Mouse (Mus musculus) neural tube, embryonic 11.5 days (tissue): ENCODE measurements around the gene Rap1gap2. TPM values are rescaled to one million over a fixed set of nuclear protein-coding genes. Genes with fewer than 3 reads are reported as not detected.

Source experiments
- ATAC-seq: fragments of 200-750 bp; cut with Nextera tagmentation; 2 replicates; pipeline ENCODE4 v1.8.0; 2017; ENCODE audit warnings: moderate number of reproducible peaks, mild to moderate bottlenecking, moderate TSS enrichment, moderate library complexity; ENCODE audit not compliant: insufficient read depth, low FRiP score, low TSS enrichment
- DNase-seq: peaks from one replicate; pipeline ENCODE4 v3.0.0-alpha.2; 2015; ENCODE audit warnings: low spot score
- H3K27ac ChIP-seq: fragments of 300-500 bp; sonication (generic); 2 replicates; pipeline ENCODE4 v1.5.1; 2014; ENCODE audit warnings: low read depth, mild to moderate bottlenecking, low read length
- H3K27me3 ChIP-seq: fragments of 300-500 bp; sonication (generic); 2 replicates; pipeline ENCODE4 v1.6.1; 2014; ENCODE audit warnings: mild to moderate bottlenecking, low read length, mixed read lengths; ENCODE audit not compliant: control insufficient read depth, insufficient read depth
- H3K36me3 ChIP-seq: fragments of 300-500 bp; sonication (generic); 2 replicates; pipeline ENCODE4 v1.6.1; 2014; ENCODE audit warnings: mild to moderate bottlenecking, low read length, moderate library complexity, mixed read lengths; ENCODE audit not compliant: control insufficient read depth, insufficient read depth
- H3K4me1 ChIP-seq: fragments of 300-500 bp; sonication (generic); 2 replicates; pipeline ENCODE4 v1.6.1; 2014; ENCODE audit warnings: low read length, mixed read lengths; ENCODE audit not compliant: control insufficient read depth, insufficient read depth
- H3K4me2 ChIP-seq: fragments of 300-500 bp; sonication (generic); 2 replicates; pipeline ENCODE4 v1.6.1; 2014; ENCODE audit warnings: low read depth, mild to moderate bottlenecking, moderate library complexity
- H3K4me3 ChIP-seq: fragments of 300-500 bp; sonication (generic); 2 replicates; pipeline ENCODE4 v1.5.1; 2014; ENCODE audit warnings: low read depth, low read length
- H3K9ac ChIP-seq: fragments of 300-500 bp; sonication (generic); 2 replicates; pipeline ENCODE4 v1.6.1; 2014; ENCODE audit warnings: mild to moderate bottlenecking, low read length
- H3K9me3 ChIP-seq: fragments of 300-500 bp; sonication (generic); 2 replicates; pipeline ENCODE4 v1.6.1; 2016; ENCODE audit warnings: low read length; ENCODE audit not compliant: control insufficient read depth
- WGBS: fragments of 180-500 bp; shearing (Covaris S2); extraction: QIAGEN DNeasy Blood & Tissue Kit; methylation state at CpG from one replicate; pipeline ENCODE4 v1.1.7; 2014; 5-methylcytosine and 5-hydroxymethylcytosine counted together
- polyA plus RNA-seq: library from polyadenylated mRNA; unstranded; fragments of >200 nt; fragmentation: Nextera tagmentation; extraction: Ambion mirVana; gene quantifications from 2 replicates; pipeline ENCODE4 v1.2.1, GENCODE M21; 2014

Gene Rap1gap2
- polyA plus RNA-seq, 1 experiment from 2014 or later, result 3.3 TPM

GRCm38 (mm10) chr11:74443924-74444256, 166.8 kb downstream of the Rap1gap2 start:
- no peak overlapping the region for H3K4me3 ChIP-seq

GRCm38 (mm10) chr11:74443147-74443923, 167.4 kb downstream of the Rap1gap2 start:
- DNase-seq (no peak), ATAC-seq (no peak)
- H3K27ac ChIP-seq, result no peak overlapping the region
- no peaks in the 10 kb centered on the region for H3K27me3 ChIP-seq
- no peak overlapping the region for H3K9ac ChIP-seq
- no peaks in the 10 kb centered on the region for H3K36me3 ChIP-seq
- no peaks in the 10 kb centered on the region for H3K4me1 ChIP-seq
- 0 out of 2 replicates have a peak, but pooled peaks cover 3% of the 10 kb centered on the region for H3K9me3 ChIP-seq
- H3K4me2 ChIP-seq, result no peak overlapping the region
- 92% methylated on average over 6 of the region's 6 CpGs for WGBS
- H3K4me3 ChIP-seq, result no peak overlapping the region

More at GRCm38 (mm10) chr11:74443924-74444256, 166.8 kb downstream of the Rap1gap2 start:
- no peak for ATAC-seq
- Histone ChIP-seq H3K36me3 (no peaks in the 10 kb centered on the region), H3K27me3 (no peaks in the 10 kb centered on the region), H3K4me2 (no peak overlapping the region), H3K4me1 (no peaks in the 10 kb centered on the region), H3K9ac (no peak overlapping the region), H3K27ac (no peak overlapping the region), H3K9me3 (0 out of 2 replicates have a peak, but pooled peaks cover 3% of the 10 kb centered on the region)
- no peak for DNase-seq
- 85% methylated on average over 5 of the region's 5 CpGs for WGBS

DNA sequence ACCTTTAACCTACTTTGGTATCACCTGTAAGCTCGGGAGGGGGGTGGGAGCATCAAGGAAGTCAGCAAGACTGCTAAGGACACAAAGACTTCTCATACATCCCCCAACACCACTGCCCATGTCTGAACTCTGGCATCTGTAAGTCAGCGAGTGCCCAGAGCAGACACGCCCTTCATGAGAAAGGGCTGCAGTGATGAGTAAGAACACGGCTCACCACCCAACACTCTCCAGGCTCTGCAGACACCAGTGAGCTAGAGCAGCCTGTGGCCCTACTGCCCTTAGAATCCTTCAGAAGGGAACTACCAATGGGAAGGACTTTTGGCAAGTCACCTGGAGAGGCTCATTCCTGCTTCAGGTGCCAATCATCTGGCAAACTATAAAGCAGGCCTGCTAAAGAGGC, 168.3 kb downstream of the Rap1gap2 start:
- Histone ChIP-seq H3K27ac (no peak overlapping the region), H3K27me3 (no peaks in the 10 kb centered on the region), H3K4me2 (no peak overlapping the region), H3K9ac (no peak overlapping the region), H3K4me3 (no peak overlapping the region), H3K9me3 (0 out of 2 replicates have a peak, but pooled peaks cover 3% of the 10 kb centered on the region), H3K36me3 (no peaks in the 10 kb centered on the region), H3K4me1 (no peaks in the 10 kb centered on the region)
- ATAC-seq, result no peak
- WGBS, result 89% methylated on average over 4 of the region's 4 CpGs
- DNase-seq, result no peak

- WGBS, result 77% methylated on average over 8 of the region's 8 CpGs
Measured at GRCm38 (mm10) chr11:74440112-74440511, 170.6 kb downstream of the Rap1gap2 start.

GRCm38 (mm10) chr11:74439202-74439601, 171.5 kb downstream of the Rap1gap2 start:
- Histone ChIP-seq H3K9me3 (no peaks in the 10 kb centered on the region), H3K9ac (no peak overlapping the region), H3K4me3 (no peak overlapping the region), H3K36me3 (no peaks in the 10 kb centered on the region), H3K4me2 (no peak overlapping the region), H3K27ac (no peak overlapping the region), H3K4me1 (no peaks in the 10 kb centered on the region), H3K27me3 (no peaks in the 10 kb centered on the region)
- ATAC-seq, result no peak
- 75% methylated on average over 6 of the region's 6 CpGs for WGBS
- DNase-seq, result no peak

More at GRCm38 (mm10) chr11:74440112-74440511, 170.6 kb downstream of the Rap1gap2 start:
- no peak overlapping the region for H3K9ac ChIP-seq
- H3K4me3 ChIP-seq, result no peak overlapping the region
- H3K27ac ChIP-seq, result no peak overlapping the region
- DNase-seq, result no peak
- no peaks in the 10 kb centered on the region for H3K36me3 ChIP-seq
- H3K4me1 ChIP-seq, result no peaks in the 10 kb centered on the region
- no peak for ATAC-seq
- H3K9me3 ChIP-seq, result 0 out of 2 replicates have a peak, but pooled peaks cover 3% of the 10 kb centered on the region
- H3K27me3 ChIP-seq, result no peaks in the 10 kb centered on the region
- no peak overlapping the region for H3K4me2 ChIP-seq

DNA sequence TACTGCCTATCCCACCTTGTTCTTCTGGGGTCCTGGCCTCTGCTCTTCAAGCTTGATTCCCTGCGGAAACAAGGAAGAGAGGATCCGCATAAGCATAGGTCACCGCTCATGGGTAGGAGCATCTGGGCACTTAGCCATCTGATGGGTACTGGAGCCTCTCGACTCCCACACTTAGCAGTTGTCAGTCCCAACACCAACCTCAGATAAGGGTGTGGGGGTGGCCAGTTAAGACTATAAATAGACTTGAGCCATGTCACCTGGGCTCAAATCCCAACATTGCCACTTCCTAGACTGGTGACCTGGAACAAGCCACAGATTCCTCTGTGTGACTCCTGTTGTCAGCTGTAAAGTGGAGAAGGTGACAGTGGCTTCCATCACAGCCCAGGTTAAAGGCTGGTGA, 172.5 kb downstream of the Rap1gap2 start:
- 93% methylated on average over 4 of the region's 4 CpGs for WGBS
- Histone ChIP-seq H3K9ac (no peak overlapping the region), H3K27ac (no peak overlapping the region), H3K27me3 (no peaks in the 10 kb centered on the region), H3K9me3 (no peaks in the 10 kb centered on the region), H3K4me2 (no peak overlapping the region), H3K4me1 (no peaks in the 10 kb centered on the region), H3K36me3 (no peaks in the 10 kb centered on the region), H3K4me3 (no peak overlapping the region)
- DNase-seq (no peak), ATAC-seq (no peak)

- Histone ChIP-seq H3K27me3 (no peaks in the 10 kb centered on the region), H3K9me3 (no peaks in the 10 kb centered on the region), H3K4me1 (no peaks in the 10 kb centered on the region), H3K27ac (no peak overlapping the region), H3K36me3 (no peaks in the 10 kb centered on the region), H3K4me3 (no peak overlapping the region), H3K9ac (no peak overlapping the region), H3K4me2 (no peak overlapping the region)
- WGBS, result 90% methylated on average over 2 of the region's 2 CpGs
- DNase-seq (no peak), ATAC-seq (no peak)
Measured at GRCm38 (mm10) chr11:74435366-74435765, 175.3 kb downstream of the Rap1gap2 start.

DNA sequence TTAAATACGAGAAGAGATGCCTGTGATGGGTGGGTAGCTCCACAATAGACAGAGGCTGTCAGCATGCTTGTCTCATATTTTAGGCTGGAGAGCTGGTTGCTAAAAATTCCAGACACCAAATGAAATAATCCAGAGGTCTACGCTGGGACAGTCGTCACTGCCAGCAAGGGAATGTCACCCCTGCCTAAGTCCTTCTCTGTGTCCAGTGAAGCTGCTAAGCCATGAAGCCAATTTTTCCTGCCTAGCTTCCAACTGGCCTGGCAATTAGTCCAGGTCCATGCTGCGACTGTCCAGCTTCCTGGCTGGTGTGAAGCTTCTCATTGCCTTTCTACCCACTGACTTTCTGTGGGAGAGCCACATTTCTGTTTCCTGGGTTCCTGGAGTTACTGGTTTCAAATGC, 177.7 kb downstream of the Rap1gap2 start:
- Histone ChIP-seq H3K4me2 (no peak overlapping the region), H3K36me3 (no peaks in the 10 kb centered on the region), H3K4me3 (no peak overlapping the region), H3K4me1 (no peaks in the 10 kb centered on the region), H3K9me3 (no peaks in the 10 kb centered on the region), H3K27ac (no peak overlapping the region), H3K27me3 (no peaks in the 10 kb centered on the region), H3K9ac (no peak overlapping the region)
- DNase-seq (no peak), ATAC-seq (no peak)
- WGBS, result 87% methylated on average over 4 of the region's 4 CpGs
